Mouse (Mus musculus) embryonic fibroblast, embryonic 13.5 days (primary cell): ENCODE data around the gene Xaf1.

Source experiments
- CTCF ChIP-seq: IDR thresholded peaks from 2 replicates; pipeline ENCODE4 v1.5.1; 2011; ENCODE audit warnings: mild to moderate bottlenecking, control low read depth, low read length, moderate library complexity, borderline replicate concordance; ENCODE audit not compliant: insufficient read depth
- POLR2A ChIP-seq: IDR thresholded peaks from 2 replicates; pipeline ENCODE4 v1.6.1; 2011; ENCODE audit warnings: low read depth, mild to moderate bottlenecking, control low read depth, low read length, moderate library complexity

GRCm38 (mm10) chr11:72332951-72333667 is 31.7 kb downstream of the Xaf1 start:
- TF ChIP-seq CTCF (no peak), POLR2A (no peak)
